Mouse (Mus musculus) E14TG2a.4 (cell line): ENCODE results near the gene Bmper.

Experiments
- CTCF ChIP-seq: conservative IDR thresholded peaks from 2 replicates; pipeline ENCODE4 v1.5.1; 2014; ENCODE audit warnings: low read length
- NANOG ChIP-seq: IDR thresholded peaks from 2 replicates; pipeline ENCODE4 v1.6.1; 2014; ENCODE audit warnings: borderline replicate concordance, low read length, mixed read lengths
- POU5F1 ChIP-seq: IDR thresholded peaks from 2 replicates; pipeline ENCODE4 v1.6.1; 2014; ENCODE audit warnings: low read length, borderline replicate concordance

- TF ChIP-seq CTCF, result no peak
- TF ChIP-seq NANOG, result no peak
- no peak for TF ChIP-seq POU5F1
Measured at GRCm38 (mm10) chr9:23233464-23234121, 10.7 kb downstream of the Bmper start.
